Mouse (Mus musculus) bone marrow macrophage, adult 2 months (primary cell): Measurements from ENCODE around the gene Brwd1.

ENCODE experiments used
- CTCF ChIP-seq: IDR thresholded peaks from 2 replicates; pipeline ENCODE4 v1.5.1; 2012; ENCODE audit warnings: low read depth, mild to moderate bottlenecking, low read length, moderate library complexity
- POLR2A ChIP-seq: IDR thresholded peaks from 2 replicates; pipeline ENCODE4 v1.6.1; 2012; ENCODE audit warnings: mild to moderate bottlenecking, low read depth, low read length, borderline replicate concordance

DNA sequence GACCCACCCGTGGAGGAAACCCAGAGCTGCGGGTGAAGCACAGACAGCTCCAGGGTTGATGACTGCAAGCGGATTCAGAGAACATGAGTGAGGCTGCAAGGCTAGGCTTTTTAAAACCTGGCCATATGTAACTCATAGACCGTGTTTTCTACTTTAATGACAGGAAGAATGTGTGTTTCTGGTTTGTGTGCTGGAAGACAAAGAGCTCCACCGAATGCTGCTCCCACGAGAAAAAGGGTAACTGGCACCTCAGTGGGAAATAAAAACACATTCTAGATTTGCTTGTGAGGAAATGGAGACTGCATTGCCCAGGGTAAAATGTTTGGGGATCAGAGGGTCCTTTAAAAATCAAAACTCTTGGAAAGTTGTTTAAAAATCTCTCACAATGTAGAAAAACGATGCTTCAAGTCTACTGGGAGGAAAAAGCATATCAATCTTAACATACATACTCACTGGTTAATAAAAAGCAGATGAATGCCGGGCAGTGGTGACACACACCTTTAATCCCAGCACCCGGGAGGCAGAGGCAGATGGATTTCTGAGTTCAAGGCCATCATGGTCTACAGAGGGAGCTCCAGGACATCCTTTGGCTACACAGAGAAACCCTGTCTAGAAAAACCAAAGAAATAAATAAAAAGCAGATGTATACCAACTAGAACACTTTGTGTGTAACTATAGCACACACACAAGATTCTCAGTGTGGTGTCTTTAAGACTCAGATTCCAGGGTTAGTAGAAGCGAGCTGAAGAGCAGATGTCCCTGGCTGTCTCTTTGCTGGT, 91.0 kb downstream of the Brwd1 start:
- no peak for TF ChIP-seq CTCF
- TF ChIP-seq POLR2A, result no peak
